Mouse (Mus musculus): Measurements from ENCODE around the gene Pde2a. TPM values are rescaled to one million over a fixed set of nuclear protein-coding genes. Genes with fewer than 3 reads are reported as not detected.

Pde2a gene
- polyA plus RNA-seq (2012; rRNA removed) = 3.0 and 3.2 TPM in 2 replicates
- 2.5 and 6.6 TPM in 2 replicates for polyA plus RNA-seq (2014; fragmentation: Nextera tagmentation; extraction: Ambion mirVana)

DNA sequence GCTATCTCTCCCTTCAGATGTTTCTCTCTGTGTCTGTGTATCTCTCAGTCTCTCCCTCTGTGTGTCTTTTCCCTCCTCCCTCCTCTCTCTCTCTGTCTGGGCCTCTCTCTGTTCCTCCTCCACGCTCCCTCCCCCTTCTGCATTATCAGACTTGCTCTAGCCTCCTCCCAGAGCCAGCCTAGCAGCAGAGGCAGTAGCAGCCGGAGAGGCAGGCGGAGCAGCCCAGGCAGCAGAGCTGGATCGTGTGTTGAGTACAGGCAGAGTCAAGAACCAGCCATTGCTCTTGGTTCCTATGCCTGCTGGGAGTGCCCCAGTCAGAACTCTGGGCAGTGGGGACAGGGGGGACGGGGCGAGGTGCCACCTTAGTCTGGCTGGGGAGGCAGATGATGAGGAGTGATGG is at the start of gene Pde2a:
TSS of gene Pde2a (plus strand) at position 163 of the 400 bp plus-strand sequence.
- H3K27me3 ChIP-seq (ENCODE audit: control insufficient read depth, insufficient read depth, low read length) = no peaks in the 10 kb centered on the region; the same call in 1 of the 2 replicates
- H3K9ac ChIP-seq (replicated peaks) = no peak within 1 kb of the TSS
- peaks cover 0 to 5% of the 10 kb centered on the region in 2 experiments; a peak in 2 of 4 replicates for H3K4me1 ChIP-seq (replicated peaks; ENCODE audit: control insufficient read depth in 2 of 2, insufficient read depth in 2 of 2, low read length in 1 of 2)
- DNase-seq (ENCODE audit: low read depth in 3 of 3, low spot score in 3 of 3) (peak; percentile 22 to 29 (median 27)), ATAC-seq (ENCODE audit: insufficient read depth) (peak; percentile 76)
- H3K9me3 ChIP-seq (ENCODE audit: control insufficient read depth, low read length) = no peaks in the 10 kb centered on the region
- 0 out of 2 replicates have a peak, but pooled peaks have one; percentile 40 for TF ChIP-seq EP300 (IDR thresholded peaks at IDR 0.05; ENCODE audit: low read depth)
- TF ChIP-seq CTCF (IDR thresholded peaks at IDR 0.05; ENCODE audit: low read depth) = no peak
- H3K4me2 ChIP-seq (ENCODE audit: low read depth) = peak within 1 kb of the TSS; percentile 21; the same call in 1 of the 2 replicates
- 7% methylated on average over 6 of the region's 6 CpGs for WGBS (ENCODE audit: insufficient replicate concordance)
- H3K36me3 ChIP-seq (replicated peaks; ENCODE audit: control insufficient read depth, insufficient read depth, low read depth) = no peaks in the 10 kb centered on the region
- H3K27ac ChIP-seq = no peak within 1 kb of the TSS
- H3K4me3 ChIP-seq (ENCODE audit: insufficient read depth in 1 of 2, low read depth in 2 of 2, low read length in 2 of 2) = no peak within 1 kb of the TSS

DNA sequence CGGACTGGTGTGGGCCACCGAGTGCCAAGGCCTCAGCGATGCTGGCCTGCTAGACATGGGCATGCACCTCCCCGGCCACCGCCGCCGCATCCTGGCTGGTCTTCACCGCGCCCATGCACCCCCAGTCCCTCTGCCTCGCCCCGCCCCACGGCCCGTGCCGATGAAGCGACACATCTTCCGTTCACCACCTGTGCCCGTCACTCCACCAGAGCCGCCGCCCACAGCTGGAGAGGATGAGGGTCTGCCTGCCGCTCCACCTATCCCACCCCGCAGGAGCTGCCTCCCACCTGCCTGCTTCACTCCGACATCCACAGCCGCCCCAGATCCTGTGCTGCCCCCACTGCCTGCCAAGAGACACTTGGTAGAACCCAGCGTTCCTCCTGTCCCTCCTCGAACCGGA is 48.4 kb upstream of the Pde2a start:
- no peak for ATAC-seq (ENCODE audit: insufficient read depth)
- WGBS (ENCODE audit: insufficient replicate concordance) = 90% methylated on average over 26 of the region's 26 CpGs
- Histone ChIP-seq H3K27ac (no peak overlapping the region), H3K9ac (replicated peaks) (no peak overlapping the region), H3K4me3 (ENCODE audit: insufficient read depth in 1 of 2, low read depth in 2 of 2, low read length in 2 of 2) (no peak overlapping the region), H3K27me3 (ENCODE audit: control insufficient read depth, insufficient read depth, low read length) (no peaks in the 10 kb centered on the region), H3K4me2 (ENCODE audit: low read depth) (no peak overlapping the region), H3K9me3 (ENCODE audit: control insufficient read depth, low read length) (no peaks in the 10 kb centered on the region), H3K4me1 (replicated peaks; ENCODE audit: control insufficient read depth in 2 of 2, insufficient read depth in 2 of 2, low read length in 1 of 2) (peaks cover under 1 to 11% of the 10 kb centered on the region in 2 experiments; a peak in 3 of 4 replicates), H3K36me3 (replicated peaks; ENCODE audit: control insufficient read depth, insufficient read depth, low read depth) (no peaks in the 10 kb centered on the region)
- TF ChIP-seq EP300 (IDR thresholded peaks at IDR 0.05; ENCODE audit: low read depth) (no peak), CTCF (IDR thresholded peaks at IDR 0.05; ENCODE audit: low read depth) (no peak)
- no peak for DNase-seq (ENCODE audit: low read depth in 3 of 3, low spot score in 3 of 3)

DNA sequence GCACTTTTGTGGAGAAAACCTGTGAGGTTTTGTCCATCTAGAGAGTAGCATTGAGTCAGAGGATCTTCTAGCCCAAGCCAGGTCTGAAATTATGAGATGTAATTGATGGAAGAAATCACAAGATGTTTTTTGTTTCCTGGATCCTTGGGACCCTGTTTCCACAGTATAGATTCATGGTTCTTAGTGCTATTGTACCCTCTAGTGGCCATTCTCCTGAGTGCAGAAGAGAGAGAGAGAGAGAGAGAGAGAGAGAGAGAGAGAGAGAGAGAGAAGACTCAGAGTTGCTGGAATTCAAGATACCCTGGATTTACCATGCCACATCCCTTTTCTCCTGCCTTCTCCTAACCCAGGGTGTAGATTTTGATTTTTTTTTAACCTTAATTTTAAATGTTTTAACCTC is 47.3 kb upstream of the Pde2a start:
- DNase-seq (ENCODE audit: low read depth in 3 of 3, low spot score in 3 of 3) = no peak
- TF ChIP-seq CTCF (IDR thresholded peaks at IDR 0.05; ENCODE audit: low read depth) = peak; percentile 57
- no peak for TF ChIP-seq EP300 (IDR thresholded peaks at IDR 0.05; ENCODE audit: low read depth)
- H3K4me2 ChIP-seq (ENCODE audit: low read depth) = no peak overlapping the region
- no peak overlapping the region for H3K27ac ChIP-seq
- H3K4me1 ChIP-seq (replicated peaks; ENCODE audit: control insufficient read depth in 2 of 2, insufficient read depth in 2 of 2, low read length in 1 of 2) = peaks cover 2 to 15% of the 10 kb centered on the region in 2 experiments; a peak in 3 of 4 replicates
- no peak overlapping the region for H3K4me3 ChIP-seq (ENCODE audit: insufficient read depth in 1 of 2, low read depth in 2 of 2, low read length in 2 of 2)
- no peak overlapping the region for H3K9ac ChIP-seq (replicated peaks)
- no peaks in the 10 kb centered on the region for H3K27me3 ChIP-seq (ENCODE audit: control insufficient read depth, insufficient read depth, low read length)
- H3K36me3 ChIP-seq (replicated peaks; ENCODE audit: control insufficient read depth, insufficient read depth, low read depth) = no peaks in the 10 kb centered on the region
- no peaks in the 10 kb centered on the region for H3K9me3 ChIP-seq (ENCODE audit: control insufficient read depth, low read length)
- ATAC-seq (ENCODE audit: insufficient read depth) = no peak

DNA sequence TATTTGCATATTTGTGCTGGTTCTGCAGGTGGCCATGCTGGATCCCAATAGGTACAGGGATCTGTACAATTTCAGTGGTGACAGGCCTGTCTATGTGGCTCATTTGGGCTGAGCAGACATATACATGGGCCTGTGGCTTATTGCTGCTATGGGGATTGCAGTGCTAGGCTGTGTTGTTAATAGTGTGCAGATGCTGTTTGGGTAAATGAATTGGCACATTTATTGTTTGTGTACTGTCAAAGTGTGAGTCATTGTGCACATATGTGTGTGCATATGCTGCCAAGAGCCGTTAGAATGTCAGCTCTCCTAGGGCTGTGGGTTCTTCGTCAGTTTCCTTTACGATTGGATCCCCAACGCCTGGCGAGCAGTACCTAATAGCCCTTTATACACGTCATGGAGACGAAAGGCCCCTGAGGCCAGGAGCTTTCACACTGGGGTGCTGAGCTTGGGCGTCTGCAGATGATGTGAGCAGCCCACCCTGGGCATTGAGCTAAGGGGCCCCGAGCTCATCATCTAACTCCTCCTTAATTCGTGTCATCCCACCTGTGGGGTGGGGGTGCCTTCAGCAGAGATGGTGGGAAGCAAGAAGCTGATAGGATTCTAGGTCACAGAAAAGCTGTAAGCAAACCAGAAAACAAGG is 44.7 kb upstream of the Pde2a start:
- 74% methylated on average over 10 of the region's 10 CpGs for WGBS (ENCODE audit: insufficient replicate concordance)
- Histone ChIP-seq H3K4me1 (replicated peaks; ENCODE audit: control insufficient read depth in 2 of 2, insufficient read depth in 2 of 2, low read length in 1 of 2) (peaks cover 2 to 21% of the 10 kb centered on the region in 2 experiments; a peak in 3 of 4 replicates), H3K27ac (no peak overlapping the region), H3K27me3 (ENCODE audit: control insufficient read depth, insufficient read depth, low read length) (no peaks in the 10 kb centered on the region), H3K4me2 (ENCODE audit: low read depth) (no peak overlapping the region), H3K4me3 (ENCODE audit: insufficient read depth in 1 of 2, low read depth in 2 of 2, low read length in 2 of 2) (no peak overlapping the region), H3K36me3 (replicated peaks; ENCODE audit: control insufficient read depth, insufficient read depth, low read depth) (no peaks in the 10 kb centered on the region), H3K9me3 (ENCODE audit: control insufficient read depth, low read length) (no peaks in the 10 kb centered on the region), H3K9ac (replicated peaks) (no peak overlapping the region)
- ATAC-seq (ENCODE audit: insufficient read depth) (no peak), DNase-seq (ENCODE audit: low read depth in 3 of 3, low spot score in 3 of 3) (no peak)
- no peak for TF ChIP-seq CTCF (IDR thresholded peaks at IDR 0.05; ENCODE audit: low read depth)

DNA sequence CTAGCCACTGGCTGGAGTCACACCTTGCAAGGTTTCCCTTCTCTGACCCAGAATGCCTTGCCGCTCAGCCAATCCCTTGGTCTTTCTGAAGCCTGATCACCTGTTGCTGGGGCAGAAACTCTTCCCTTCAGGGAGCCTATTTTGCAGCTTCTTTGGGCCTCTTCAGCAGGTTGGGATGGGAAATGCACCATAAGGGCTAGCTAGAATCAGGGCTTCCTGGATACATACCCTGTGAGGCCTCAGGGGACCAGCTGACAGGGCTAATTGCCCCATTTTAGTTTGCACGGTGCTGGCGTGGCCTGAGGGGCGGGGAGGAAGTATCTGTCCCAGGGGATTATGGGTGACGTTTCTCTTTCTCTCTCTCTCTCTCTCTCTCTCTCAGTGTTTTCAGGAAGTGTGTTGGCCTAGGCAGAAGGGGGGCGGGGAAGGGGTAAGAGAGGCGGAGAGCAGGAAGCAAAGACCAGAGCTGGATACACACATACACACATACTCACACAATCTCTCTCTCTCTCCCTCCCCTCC is 43.7 kb upstream of the Pde2a start:
- Histone ChIP-seq H3K4me3 (ENCODE audit: insufficient read depth in 1 of 2, low read depth in 2 of 2, low read length in 2 of 2) (0 out of 4 replicates have a peak overlapping the region, but pooled peaks of 1 of the 2 experiments have one; percentile 18), H3K4me1 (replicated peaks; ENCODE audit: control insufficient read depth in 2 of 2, insufficient read depth in 2 of 2, low read length in 1 of 2) (peaks cover 2 to 21% of the 10 kb centered on the region in 2 experiments; a peak in 3 of 4 replicates), H3K9ac (replicated peaks) (peak overlapping the region; percentile 18; the same call in 1 of the 2 replicates), H3K27me3 (ENCODE audit: control insufficient read depth, insufficient read depth, low read length) (no peaks in the 10 kb centered on the region), H3K36me3 (replicated peaks; ENCODE audit: control insufficient read depth, insufficient read depth, low read depth) (no peaks in the 10 kb centered on the region), H3K9me3 (ENCODE audit: control insufficient read depth, low read length) (no peaks in the 10 kb centered on the region), H3K27ac (no peak overlapping the region; the same call in 1 of the 2 replicates), H3K4me2 (ENCODE audit: low read depth) (peak overlapping the region; percentile 50)
- ATAC-seq (ENCODE audit: insufficient read depth) (peak; percentile 70), DNase-seq (ENCODE audit: low read depth in 3 of 3, low spot score in 3 of 3) (peak in 1 of 3 experiments; percentile 35)
- TF ChIP-seq CTCF (IDR thresholded peaks at IDR 0.05; ENCODE audit: low read depth) (no peak), EP300 (IDR thresholded peaks at IDR 0.05; ENCODE audit: low read depth) (no peak)
- 18% methylated on average over 7 of the region's 7 CpGs for WGBS (ENCODE audit: insufficient replicate concordance)
